ENCODE assay signal across 8 mouse cellular contexts in genomic region chr13:93612660-93613607, GRCm38 (mm10). TPM values are rescaled to one million over a fixed set of nuclear protein-coding genes. Genes with fewer than 3 reads are reported as not detected.
A peak's percentile ranks its signal among the peaks of the same experiment; 100 is the strongest.
DNase-seq lines count a peak whose midpoint lies in the region; ATAC-seq and TF ChIP-seq lines count a peak whose summit lies in the region.

No protein-coding gene starts in this region.

- H3K4me2 ChIP-seq in hindbrain, postnatal 0 days (ENCODE audit: low read depth, low read length), result 0 out of 2 replicates have a peak overlapping the region, but pooled peaks have one; percentile 21

- TF ChIP-seq CTCF in gastrocnemius, adult 2 months (IDR thresholded peaks at IDR 0.05), result peak; percentile 95
- TF ChIP-seq CTCF in hindbrain, postnatal 0 days (IDR thresholded peaks at IDR 0.05; ENCODE audit: low read depth), result peak; percentile 91

- WGBS in hindbrain, postnatal 0 days, result 47% methylated on average over 19 of the region's 19 CpGs

- H3K27me3 ChIP-seq in hindbrain, postnatal 0 days (ENCODE audit: insufficient read depth, low read length), result no peaks in the 10 kb centered on the region

- H3K4me3 ChIP-seq in gastrocnemius, adult 2 months, result peak overlapping the region; percentile 56
- no peak overlapping the region for H3K4me3 ChIP-seq in hindbrain, postnatal 0 days (ENCODE audit: low read length)

- peak overlapping the region; percentile 57; the same call in 1 of the 2 replicates for H3K27ac ChIP-seq in gastrocnemius, adult 2 months
- H3K27ac ChIP-seq in hindbrain, postnatal 0 days, result no peak overlapping the region

- ATAC-seq in hindbrain, postnatal 0 days, result peak; percentile 76
- peak; percentile 85 for ATAC-seq in megakaryocyte-erythroid progenitor cell, adult 5-6 weeks (replicated peaks; ENCODE audit: low FRiP score, low TSS enrichment, poor library complexity, severe bottlenecking)
- no peak for ATAC-seq in erythroblast, adult 5-6 weeks (replicated peaks; ENCODE audit: low FRiP score, poor library complexity, severe bottlenecking)

- no peaks in the 10 kb centered on the region for H3K4me1 ChIP-seq in hindbrain, postnatal 0 days (ENCODE audit: insufficient read depth, low read length)

- intact Hi-C loops in gastrocnemius, adult 2 months (cut with DNase I), result loop anchor here (5.0 to 10.0 kb wide), 5 partner anchors 116 to 861 kb away; partner anchors contain the start of gene Jmy

- H3K9ac ChIP-seq in hindbrain, postnatal 0 days (replicated peaks; ENCODE audit: low read length), result no peak overlapping the region

- H3K36me3 ChIP-seq in hindbrain, postnatal 0 days (ENCODE audit: insufficient read depth, low read length), result no peaks in the 10 kb centered on the region

- DNase-seq in adrenal gland, adult (ENCODE audit: inconsistent age in 2 of 2, low spot score in 1 of 2), result peak; percentile 76 to 94
- peak; percentile 67 to 86 for DNase-seq in cerebellum, postnatal 4 days (ENCODE audit: low spot score in 2 of 2)
- peak; percentile 70 for DNase-seq in gastrocnemius, adult 2 months
- peak; percentile 89 for DNase-seq in hindbrain, postnatal 0 days (ENCODE audit: low spot score)
- peak; percentile 82 to 87 for DNase-seq in left cerebral cortex, adult 18-20 months (ENCODE audit: low spot score in 2 of 2)
- DNase-seq in right cerebral cortex, postnatal 4 days, result peak; percentile 90

- H3K9me3 ChIP-seq in hindbrain, postnatal 0 days (ENCODE audit: low read length), result no peaks in the 10 kb centered on the region

RNA-seq across cellular contexts. Expression of gene Bhmt, which starts 24.8 kb away (rescaled TPM):
- not detected for total RNA-seq in gastrocnemius, adult 2 months (2021)
- 0.05 TPM in 1 of 2 replicates, not detected in the other for total RNA-seq in hindbrain, postnatal 0 days (2014; rRNA removed)
- 0.98 and 1.1 TPM in 2 replicates for polyA plus RNA-seq in hindbrain, postnatal 0 days (2015; fragmentation: Nextera tagmentation; extraction: Ambion mirVana)
- not detected for total RNA-seq in left cerebral cortex, adult 18-20 months (2021)
- not detected in 2 replicates for total RNA-seq in megakaryocyte-erythroid progenitor cell, adult 5-6 weeks (2014; fragmentation: Nextera tagmentation)
- not detected in 2 replicates for total RNA-seq in megakaryocyte-erythroid progenitor cell, adult 5-6 weeks (2017)
- not detected in 2 replicates for total RNA-seq in erythroblast, adult 5-6 weeks (2015; ENCODE audit: low replicate concordance)
- total RNA-seq in erythroblast, adult 5-6 weeks (2017; ENCODE audit: low replicate concordance), result not detected in 2 replicates
